Mouse (Mus musculus): Measurements from ENCODE around the gene Cbln1. TPM values are rescaled to one million over a fixed set of nuclear protein-coding genes. Genes with fewer than 3 reads are reported as not detected.

Gene Cbln1
- total RNA-seq, 1 experiment from 2014 or later, result not detected

DNA sequence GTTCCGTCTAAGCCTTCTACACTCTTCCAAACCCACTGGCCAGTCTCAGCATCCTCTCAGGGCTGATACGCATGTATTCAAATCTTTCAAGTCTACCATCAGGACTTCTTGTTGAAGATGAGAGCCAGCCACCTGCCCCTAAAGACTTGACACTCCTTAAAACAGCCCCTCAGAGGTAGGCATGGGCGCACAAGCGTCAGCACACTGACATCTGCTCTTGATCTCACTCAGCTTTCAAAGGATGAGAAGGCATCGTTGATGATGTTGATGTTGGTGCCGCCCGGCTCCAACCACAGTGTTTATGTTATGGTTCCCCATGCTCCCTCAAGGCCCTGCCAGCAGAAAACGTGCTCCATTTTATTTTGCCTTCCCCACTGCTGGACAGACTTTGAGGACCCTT, 50.7 kb downstream of the Cbln1 start:
- ATAC-seq (replicated peaks in 1 of 2; ENCODE audit: insufficient read depth in 1 of 2, low FRiP score in 2 of 2, low TSS enrichment in 1 of 2, low read depth in 1 of 2, poor library complexity in 2 of 2, severe bottlenecking in 2 of 2), result no peak

Other genes with a start within 250 kb of the Cbln1 start
- not detected in 2 replicates for gene 4933402J07Rik, start 91.2 kb upstream of the Cbln1 start, total RNA-seq (2017)

All from hematopoietic stem cell, adult 5-6 weeks (primary cell).